Mouse (Mus musculus) midbrain, embryonic 16.5 days (tissue): Measurements from ENCODE around the gene C2cd5. TPM values are rescaled to one million over a fixed set of nuclear protein-coding genes. Genes with fewer than 3 reads are reported as not detected.

Experiments used
- ATAC-seq: fragments of 200-750 bp; cut with Nextera tagmentation; 2 replicates; pipeline ENCODE4 v1.8.0; 2017; ENCODE audit warnings: moderate TSS enrichment
- H3K27ac ChIP-seq: fragments of 300-500 bp; sonication (generic); 2 replicates; pipeline ENCODE4 v1.5.1; 2014; ENCODE audit warnings: mild to moderate bottlenecking, low read length, mixed read lengths
- H3K27me3 ChIP-seq: fragments of 300-500 bp; sonication (generic); 2 replicates; pipeline ENCODE4 v1.6.1; 2014; ENCODE audit warnings: low read depth, low read length, mixed read lengths; ENCODE audit not compliant: control insufficient read depth, insufficient read depth
- H3K36me3 ChIP-seq: fragments of 300-500 bp; sonication (generic); 2 replicates; pipeline ENCODE4 v1.6.1; 2014; ENCODE audit warnings: mild to moderate bottlenecking, low read length, moderate library complexity, mixed read lengths; ENCODE audit not compliant: control insufficient read depth, insufficient read depth
- H3K4me1 ChIP-seq: fragments of 300-500 bp; sonication (generic); 2 replicates; pipeline ENCODE4 v1.6.1; 2014; ENCODE audit warnings: mild to moderate bottlenecking, low read length, mixed read lengths; ENCODE audit not compliant: control insufficient read depth, insufficient read depth
- H3K4me2 ChIP-seq: fragments of 300-500 bp; sonication (generic); 2 replicates; pipeline ENCODE4 v1.6.1; 2014; ENCODE audit warnings: mild to moderate bottlenecking, low read length, mixed read lengths
- H3K4me3 ChIP-seq: fragments of 300-500 bp; sonication (generic); 2 replicates; pipeline ENCODE4 v1.5.1; 2014; ENCODE audit warnings: low read depth, mild to moderate bottlenecking, low read length, moderate library complexity, mixed read lengths
- H3K9ac ChIP-seq: fragments of 300-500 bp; sonication (generic); 2 replicates; pipeline ENCODE4 v1.6.1; 2014; ENCODE audit warnings: low read depth, low read length, mixed read lengths
- H3K9me3 ChIP-seq: fragments of 300-500 bp; sonication (generic); replicated peaks from 2 replicates; pipeline ENCODE4 v1.6.1; 2014; ENCODE audit warnings: mild to moderate bottlenecking, low read length, mixed read lengths; ENCODE audit not compliant: control insufficient read depth, poor library complexity, severe bottlenecking
- WGBS: fragments of 180-500 bp; shearing (Covaris S2); extraction: QIAGEN DNeasy Blood & Tissue Kit; methylation state at CpG from one replicate; pipeline ENCODE4 v1.1.7; 2014; 5-methylcytosine and 5-hydroxymethylcytosine counted together
- polyA plus RNA-seq: library from polyadenylated mRNA; unstranded; fragments of >200 nt; fragmentation: Nextera tagmentation; extraction: Ambion mirVana; gene quantifications from 2 replicates; pipeline ENCODE4 v1.2.1, GENCODE M21; 2015

Gene C2cd5
- polyA plus RNA-seq, 1 experiment from 2014 or later = 43.2 TPM

GRCm38 (mm10) chr6:143004801-143005200, 95.1 kb downstream of the C2cd5 start:
- no peak for ATAC-seq
- Histone ChIP-seq H3K9me3 (no peaks in the 10 kb centered on the region), H3K4me1 (no peaks in the 10 kb centered on the region), H3K4me2 (no peak overlapping the region), H3K4me3 (no peak overlapping the region), H3K27ac (no peak overlapping the region), H3K27me3 (no peaks in the 10 kb centered on the region), H3K36me3 (no peaks in the 10 kb centered on the region; the same call in 1 of the 2 replicates), H3K9ac (no peak overlapping the region)
- WGBS = 77% methylated on average over 9 of the region's 9 CpGs

GRCm38 (mm10) chr6:142998221-142998999, 101.5 kb downstream of the C2cd5 start:
- Histone ChIP-seq H3K27me3 (no peaks in the 10 kb centered on the region), H3K4me2 (no peak overlapping the region), H3K27ac (no peak overlapping the region), H3K36me3 (no peaks in the 10 kb centered on the region), H3K4me3 (no peak overlapping the region), H3K4me1 (peaks cover 13% of the 10 kb centered on the region), H3K9ac (no peak overlapping the region), H3K9me3 (no peaks in the 10 kb centered on the region)
- WGBS = 74% methylated on average over 12 of the region's 12 CpGs
- no peak for ATAC-seq

GRCm38 (mm10) chr6:142996887-142997286, 103.1 kb downstream of the C2cd5 start:
- Histone ChIP-seq H3K4me2 (no peak overlapping the region), H3K4me3 (no peak overlapping the region), H3K4me1 (peaks cover 20% of the 10 kb centered on the region), H3K9me3 (no peaks in the 10 kb centered on the region), H3K9ac (no peak overlapping the region), H3K27ac (no peak overlapping the region), H3K36me3 (no peaks in the 10 kb centered on the region), H3K27me3 (no peaks in the 10 kb centered on the region)
- 81% methylated on average over 3 of the region's 3 CpGs for WGBS
- no peak for ATAC-seq

- Histone ChIP-seq H3K27me3 (no peaks in the 10 kb centered on the region), H3K4me2 (no peak overlapping the region), H3K36me3 (no peaks in the 10 kb centered on the region), H3K9me3 (no peaks in the 10 kb centered on the region), H3K4me3 (no peak overlapping the region), H3K4me1 (peaks cover 22% of the 10 kb centered on the region), H3K27ac (no peak overlapping the region), H3K9ac (no peak overlapping the region)
- 70% methylated on average over 5 of the region's 5 CpGs for WGBS
- no peak for ATAC-seq
Observed at GRCm38 (mm10) chr6:142995567-142995966, 104.4 kb downstream of the C2cd5 start.

GRCm38 (mm10) chr6:142994821-142995220, 105.1 kb downstream of the C2cd5 start:
- Histone ChIP-seq H3K9ac (no peak overlapping the region), H3K9me3 (no peaks in the 10 kb centered on the region), H3K27ac (no peak overlapping the region), H3K27me3 (no peaks in the 10 kb centered on the region), H3K4me3 (no peak overlapping the region), H3K4me2 (no peak overlapping the region), H3K36me3 (no peaks in the 10 kb centered on the region), H3K4me1 (peaks cover 22% of the 10 kb centered on the region)
- no peak for ATAC-seq
- WGBS = 52% methylated on average over 7 of the region's 7 CpGs

GRCm38 (mm10) chr6:142993705-142994698, 105.9 kb downstream of the C2cd5 start:
- Histone ChIP-seq H3K4me2 (no peak overlapping the region), H3K4me3 (no peak overlapping the region), H3K27me3 (no peaks in the 10 kb centered on the region), H3K9me3 (no peaks in the 10 kb centered on the region), H3K27ac (no peak overlapping the region), H3K9ac (no peak overlapping the region), H3K4me1 (peaks cover 22% of the 10 kb centered on the region), H3K36me3 (no peaks in the 10 kb centered on the region)
- ATAC-seq = 0 out of 2 replicates have a peak, but pooled peaks have one; percentile 18
- WGBS = 25% methylated on average over 14 of the region's 14 CpGs

- Histone ChIP-seq H3K27me3 (no peaks in the 10 kb centered on the region), H3K27ac (no peak overlapping the region), H3K9ac (no peak overlapping the region), H3K4me2 (no peak overlapping the region), H3K9me3 (no peaks in the 10 kb centered on the region), H3K4me1 (peaks cover 22% of the 10 kb centered on the region), H3K36me3 (no peaks in the 10 kb centered on the region), H3K4me3 (no peak overlapping the region)
- no peak for ATAC-seq
- WGBS = 80% methylated on average over 2 of the region's 2 CpGs
Observed at GRCm38 (mm10) chr6:142992971-142993370, 107.0 kb downstream of the C2cd5 start.

- peaks cover 22% of the 10 kb centered on the region for H3K4me1 ChIP-seq
- peak overlapping the region; percentile 3; the same call in 1 of the 2 replicates for H3K27ac ChIP-seq
- H3K36me3 ChIP-seq = no peaks in the 10 kb centered on the region
- no peak overlapping the region for H3K4me2 ChIP-seq
- no peak overlapping the region for H3K4me3 ChIP-seq
- WGBS = 33% methylated on average over 7 of the region's 7 CpGs
- H3K9ac ChIP-seq = no peak overlapping the region
- ATAC-seq = 0 out of 2 replicates have a peak, but pooled peaks have one; percentile 15
- no peaks in the 10 kb centered on the region for H3K9me3 ChIP-seq
- H3K27me3 ChIP-seq = no peaks in the 10 kb centered on the region
Observed at GRCm38 (mm10) chr6:142992099-142992498, 107.8 kb downstream of the C2cd5 start.
